Mouse (Mus musculus) liver, embryonic 11.5 days (tissue): ENCODE data around the gene 1190007I07Rik. TPM values are rescaled to one million over a fixed set of nuclear protein-coding genes. Genes with fewer than 3 reads are reported as not detected.

Source experiments
- ATAC-seq: fragments of 200-750 bp; cut with Nextera tagmentation; replicated peaks from 2 replicates; pipeline ENCODE4 v1.8.0; 2017; ENCODE audit warnings: moderate number of reproducible peaks, mild to moderate bottlenecking, moderate TSS enrichment, moderate library complexity; ENCODE audit not compliant: low FRiP score
- DNase-seq: peaks from one replicate; pipeline ENCODE4 v3.0.0-alpha.2; 2017; ENCODE audit warnings: low spot score
- H3K27ac ChIP-seq: fragments of 300-500 bp; sonication (generic); 2 replicates; pipeline ENCODE4 v1.5.1; 2014; ENCODE audit warnings: mild to moderate bottlenecking, low read depth, low read length, control low read depth
- H3K27me3 ChIP-seq: fragments of 300-500 bp; sonication (generic); replicated peaks from 2 replicates; pipeline ENCODE4 v1.6.1; 2014; ENCODE audit warnings: low read length, mixed read lengths; ENCODE audit not compliant: control insufficient read depth, insufficient read depth
- H3K36me3 ChIP-seq: fragments of 300-500 bp; sonication (generic); 2 replicates; pipeline ENCODE4 v1.6.1; 2014; ENCODE audit warnings: mild to moderate bottlenecking, low read length, moderate library complexity, mixed read lengths; ENCODE audit not compliant: control insufficient read depth, insufficient read depth
- H3K4me1 ChIP-seq: fragments of 300-500 bp; sonication (generic); replicated peaks from 2 replicates; pipeline ENCODE4 v1.6.1; 2014; ENCODE audit warnings: low read length, mixed read lengths; ENCODE audit not compliant: control insufficient read depth, insufficient read depth
- H3K4me2 ChIP-seq: fragments of 300-500 bp; sonication (generic); 2 replicates; pipeline ENCODE4 v1.6.1; 2014; ENCODE audit warnings: mild to moderate bottlenecking, control low read depth, moderate library complexity
- H3K4me3 ChIP-seq: fragments of 300-500 bp; sonication (generic); 2 replicates; pipeline ENCODE4 v1.5.1; 2014; ENCODE audit warnings: low read depth, low read length, control low read depth
- H3K9ac ChIP-seq: fragments of 300-500 bp; sonication (generic); 2 replicates; pipeline ENCODE4 v1.6.1; 2014; ENCODE audit warnings: low read depth, low read length, control low read depth
- H3K9me3 ChIP-seq: fragments of 300-500 bp; sonication (generic); 2 replicates; pipeline ENCODE4 v1.6.1; 2016; ENCODE audit warnings: low read length, inconsistent platforms, mixed read lengths; ENCODE audit not compliant: control insufficient read depth
- WGBS: fragments of 180-500 bp; shearing (Covaris S2); extraction: QIAGEN DNeasy Blood & Tissue Kit; methylation state at CpG from one replicate; pipeline ENCODE4 v1.1.7; 2014; 5-methylcytosine and 5-hydroxymethylcytosine counted together
- polyA plus RNA-seq: library from polyadenylated mRNA; unstranded; fragments of >200 nt; fragmentation: Nextera tagmentation; extraction: Ambion mirVana; gene quantifications from 2 replicates; pipeline ENCODE4 v1.2.1, GENCODE M21; 2014

1190007I07Rik gene
- 80.1 and 84.2 TPM in 2 replicates for polyA plus RNA-seq

GRCm38 (mm10) chr10:82622671-82623552 is at the start of gene 1190007I07Rik:
Gene 1190007I07Rik, minus strand, starts transcription at chr10:82623228.
- Histone ChIP-seq H3K9me3 (no peaks in the 10 kb centered on the region), H3K9ac (peak within 1 kb of the TSS; percentile 83), H3K4me1 (no peaks in the 10 kb centered on the region), H3K4me3 (peak within 1 kb of the TSS; percentile 77), H3K36me3 (no peaks in the 10 kb centered on the region), H3K4me2 (peak within 1 kb of the TSS; percentile 71), H3K27ac (peak within 1 kb of the TSS; percentile 78), H3K27me3 (no peaks in the 10 kb centered on the region)
- peak; percentile 93 for DNase-seq
- peak; percentile 89 for ATAC-seq
- WGBS, result under 1% methylated on average over 58 of the region's 61 CpGs

GRCm38 (mm10) chr10:82670205-82670604 is 47.2 kb upstream of the 1190007I07Rik start:
- WGBS, result 56% methylated on average over 6 of the region's 6 CpGs
- no peak overlapping the region for H3K4me3 ChIP-seq
- no peaks in the 10 kb centered on the region for H3K4me1 ChIP-seq
- H3K36me3 ChIP-seq, result no peaks in the 10 kb centered on the region
- H3K27me3 ChIP-seq, result no peaks in the 10 kb centered on the region
- H3K9me3 ChIP-seq, result no peaks in the 10 kb centered on the region
- no peak overlapping the region for H3K9ac ChIP-seq
- DNase-seq (no peak), ATAC-seq (no peak)
- H3K27ac ChIP-seq, result no peak overlapping the region
- no peak overlapping the region for H3K4me2 ChIP-seq

DNA sequence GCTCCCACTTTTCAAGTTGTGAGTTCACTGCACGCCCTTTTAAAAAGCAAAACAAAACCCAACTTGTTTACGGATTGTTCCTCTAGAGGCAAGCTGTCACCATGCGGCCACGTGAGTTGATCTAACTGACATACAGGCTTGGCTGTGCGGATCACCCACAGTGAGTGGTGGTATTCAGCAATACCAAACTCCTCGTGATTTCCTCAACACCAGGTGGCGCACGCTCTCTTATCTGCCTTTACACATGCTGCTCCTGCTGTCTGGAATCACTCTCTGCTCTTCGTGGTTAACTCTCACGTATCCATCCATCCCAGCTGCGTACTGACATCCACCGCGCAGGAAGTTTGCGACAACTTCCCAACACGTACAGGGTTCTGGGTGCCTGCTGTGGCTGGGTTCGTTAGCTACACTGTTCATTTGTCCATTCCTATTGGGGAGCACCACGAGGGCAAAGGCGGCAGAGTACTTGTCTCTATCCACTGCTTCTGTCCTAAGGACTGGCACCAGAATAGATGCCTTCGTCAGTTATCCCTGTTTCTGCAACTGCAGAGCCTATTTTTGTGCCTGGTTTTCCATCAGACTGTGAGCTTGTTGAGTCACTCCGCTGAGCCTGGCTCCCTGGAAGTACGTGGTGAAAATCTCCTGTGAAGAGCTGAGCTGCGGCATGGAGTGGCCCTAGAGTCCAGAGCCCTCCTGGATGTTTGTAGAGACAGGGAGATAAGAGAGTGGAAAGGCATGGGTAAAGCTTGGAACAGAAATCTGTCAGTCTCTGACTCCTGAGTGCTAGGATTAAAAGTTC is 43.6 kb upstream of the 1190007I07Rik start:
- Histone ChIP-seq H3K4me2 (peak overlapping the region; percentile 53), H3K4me3 (no peak overlapping the region), H3K27me3 (no peaks in the 10 kb centered on the region), H3K9ac (no peak overlapping the region), H3K36me3 (no peaks in the 10 kb centered on the region), H3K4me1 (no peaks in the 10 kb centered on the region), H3K9me3 (no peaks in the 10 kb centered on the region), H3K27ac (no peak overlapping the region)
- WGBS, result 17% methylated on average over 22 of the region's 22 CpGs
- DNase-seq, result peak; percentile 75
- peak; percentile 91 for ATAC-seq

DNA sequence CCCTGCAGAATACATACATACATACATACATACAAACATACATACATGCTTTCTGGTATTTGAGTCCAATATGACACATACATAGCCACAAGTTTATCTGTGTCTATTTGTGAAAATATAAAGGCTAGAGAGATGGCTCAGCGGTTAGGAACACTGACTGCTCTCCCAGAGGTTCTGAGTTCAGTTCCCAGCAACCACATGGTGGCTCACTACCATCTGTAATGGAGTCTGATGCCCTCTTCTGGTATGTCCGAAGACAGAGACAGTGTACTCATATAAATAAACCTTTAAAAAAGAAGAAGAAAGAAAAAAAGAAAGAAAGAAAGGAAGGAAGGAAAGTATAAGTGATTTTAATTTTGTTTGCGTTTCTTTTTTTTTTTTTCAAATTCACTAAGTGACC is 42.9 kb upstream of the 1190007I07Rik start:
- no peaks in the 10 kb centered on the region for H3K36me3 ChIP-seq
- H3K27ac ChIP-seq, result no peak overlapping the region
- DNase-seq (no peak), ATAC-seq (no peak)
- H3K4me2 ChIP-seq, result no peak overlapping the region; the same call in 1 of the 2 replicates
- H3K9ac ChIP-seq, result no peak overlapping the region
- no peaks in the 10 kb centered on the region for H3K4me1 ChIP-seq
- no peak overlapping the region for H3K4me3 ChIP-seq
- no peaks in the 10 kb centered on the region for H3K9me3 ChIP-seq
- 56% methylated on average over 3 of the region's 3 CpGs for WGBS
- no peaks in the 10 kb centered on the region for H3K27me3 ChIP-seq

GRCm38 (mm10) chr10:82663289-82663688 is 40.3 kb upstream of the 1190007I07Rik start:
- WGBS, result 75% methylated on average over 2 of the region's 2 CpGs
- no peak for DNase-seq

GRCm38 (mm10) chr10:82662267-82662990 is 39.4 kb upstream of the 1190007I07Rik start:
- Histone ChIP-seq H3K4me3 (no peak overlapping the region), H3K27me3 (no peaks in the 10 kb centered on the region), H3K4me2 (no peak overlapping the region), H3K4me1 (no peaks in the 10 kb centered on the region), H3K9me3 (no peaks in the 10 kb centered on the region), H3K9ac (no peak overlapping the region), H3K27ac (no peak overlapping the region), H3K36me3 (no peaks in the 10 kb centered on the region)
- 73% methylated on average over 14 of the region's 14 CpGs for WGBS
- no peak for DNase-seq
- no peak for ATAC-seq

More at GRCm38 (mm10) chr10:82663289-82663688, 40.3 kb upstream of the 1190007I07Rik start:
- Histone ChIP-seq H3K27me3 (no peaks in the 10 kb centered on the region), H3K9me3 (no peaks in the 10 kb centered on the region), H3K27ac (no peak overlapping the region), H3K4me2 (no peak overlapping the region), H3K36me3 (no peaks in the 10 kb centered on the region), H3K4me1 (no peaks in the 10 kb centered on the region), H3K9ac (no peak overlapping the region), H3K4me3 (no peak overlapping the region)
- ATAC-seq, result no peak

GRCm38 (mm10) chr10:82661820-82662219 is 38.8 kb upstream of the 1190007I07Rik start:
- no peak overlapping the region for H3K27ac ChIP-seq
- DNase-seq (no peak), ATAC-seq (no peak)
- H3K9ac ChIP-seq, result no peak overlapping the region
- no peak overlapping the region for H3K4me2 ChIP-seq
- no peaks in the 10 kb centered on the region for H3K4me1 ChIP-seq
- H3K36me3 ChIP-seq, result no peaks in the 10 kb centered on the region
- no peaks in the 10 kb centered on the region for H3K27me3 ChIP-seq
- H3K9me3 ChIP-seq, result no peaks in the 10 kb centered on the region
- no peak overlapping the region for H3K4me3 ChIP-seq
- 83% methylated on average over 8 of the region's 8 CpGs for WGBS

- 84% methylated on average over 3 of the region's 3 CpGs for WGBS
- no peak for DNase-seq
- Histone ChIP-seq H3K4me1 (no peaks in the 10 kb centered on the region), H3K27ac (no peak overlapping the region), H3K36me3 (peaks cover 5% of the 10 kb centered on the region), H3K27me3 (no peaks in the 10 kb centered on the region), H3K9ac (no peak overlapping the region), H3K4me3 (no peak overlapping the region), H3K9me3 (no peaks in the 10 kb centered on the region), H3K4me2 (no peak overlapping the region)
- ATAC-seq, result no peak
Observed at GRCm38 (mm10) chr10:82654581-82654980, 31.6 kb upstream of the 1190007I07Rik start.
